Mouse (Mus musculus): ENCODE measurements around the gene Ces2h. TPM values are rescaled to one million over a fixed set of nuclear protein-coding genes. Genes with fewer than 3 reads are reported as not detected.

The Ces2h gene
- polyA plus RNA-seq (2016; fragmentation: Nextera tagmentation; extraction: Ambion mirVana), result not detected in 2 replicates

DNA sequence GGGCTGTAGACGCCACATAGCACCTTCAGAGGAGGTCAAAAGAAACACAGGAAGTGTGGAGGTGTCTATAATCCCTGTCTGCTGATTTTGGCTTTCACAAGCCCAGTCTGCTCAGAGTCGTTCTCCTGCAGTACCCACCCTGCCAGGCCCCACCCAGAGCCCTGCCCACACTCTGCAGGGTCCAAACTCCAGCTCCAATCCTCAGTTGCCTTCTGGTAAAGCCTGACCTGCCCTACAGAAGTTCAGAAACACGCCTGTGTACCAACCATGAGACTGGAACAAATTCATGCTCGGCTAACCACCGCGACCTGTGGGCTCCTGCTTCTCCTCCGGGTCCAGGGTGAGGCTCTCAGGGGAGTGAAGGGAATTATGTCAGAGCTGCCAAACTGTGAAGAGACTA is at the start of gene Ces2h:
TSS of gene Ces2h (plus strand) at position 268 of the 400 bp plus-strand sequence.
- DNase-seq (ENCODE audit: extremely low spot score, low spot score), result no peak
- Histone ChIP-seq H3K4me1 (no peaks in the 10 kb centered on the region), H3K36me3 (replicated peaks) (no peaks in the 10 kb centered on the region), H3K4me3 (no peak within 1 kb of the TSS), H3K27ac (no peak within 1 kb of the TSS), H3K9me3 (peaks cover 6% of the 10 kb centered on the region; the same call in 1 of the 2 replicates), H3K27me3 (ENCODE audit: poor library complexity, severe bottlenecking) (no peaks in the 10 kb centered on the region)
- 84% methylated on average over 7 of the region's 7 CpGs for WGBS

DNA sequence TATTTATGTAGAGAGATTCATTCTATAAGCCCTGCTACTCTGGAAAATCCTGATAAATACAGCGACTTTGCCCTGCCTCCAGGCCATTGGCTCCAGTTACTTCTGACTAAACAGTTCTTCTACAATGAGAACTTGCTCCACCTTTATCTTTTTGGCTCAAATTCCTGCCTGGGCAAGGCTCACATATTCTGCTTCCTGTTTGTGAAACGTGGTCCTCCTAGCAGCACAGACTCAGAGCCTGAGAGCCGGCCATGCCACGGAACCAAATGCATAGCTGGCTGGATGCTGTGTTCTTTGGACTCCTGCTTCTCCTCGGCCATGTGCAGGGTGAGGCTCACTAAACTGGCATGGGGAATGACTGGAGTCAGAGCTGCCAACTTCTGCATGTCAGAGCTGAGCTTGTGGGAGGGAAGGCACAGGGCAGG is 39.1 kb upstream of the Ces2h start, which contains the start of gene Ces2g:
TSS of gene Ces2g (plus strand) at position 182 of the 425 bp plus-strand sequence.
- Histone ChIP-seq H3K27me3 (ENCODE audit: poor library complexity, severe bottlenecking) (no peaks in the 10 kb centered on the region), H3K27ac (no peak within 1 kb of the TSS), H3K4me1 (no peaks in the 10 kb centered on the region), H3K9me3 (no peaks in the 10 kb centered on the region), H3K36me3 (replicated peaks) (no peaks in the 10 kb centered on the region), H3K4me3 (no peak within 1 kb of the TSS)
- WGBS, result 77% methylated on average over 5 of the region's 5 CpGs
- no peak for DNase-seq (ENCODE audit: extremely low spot score, low spot score)

DNA sequence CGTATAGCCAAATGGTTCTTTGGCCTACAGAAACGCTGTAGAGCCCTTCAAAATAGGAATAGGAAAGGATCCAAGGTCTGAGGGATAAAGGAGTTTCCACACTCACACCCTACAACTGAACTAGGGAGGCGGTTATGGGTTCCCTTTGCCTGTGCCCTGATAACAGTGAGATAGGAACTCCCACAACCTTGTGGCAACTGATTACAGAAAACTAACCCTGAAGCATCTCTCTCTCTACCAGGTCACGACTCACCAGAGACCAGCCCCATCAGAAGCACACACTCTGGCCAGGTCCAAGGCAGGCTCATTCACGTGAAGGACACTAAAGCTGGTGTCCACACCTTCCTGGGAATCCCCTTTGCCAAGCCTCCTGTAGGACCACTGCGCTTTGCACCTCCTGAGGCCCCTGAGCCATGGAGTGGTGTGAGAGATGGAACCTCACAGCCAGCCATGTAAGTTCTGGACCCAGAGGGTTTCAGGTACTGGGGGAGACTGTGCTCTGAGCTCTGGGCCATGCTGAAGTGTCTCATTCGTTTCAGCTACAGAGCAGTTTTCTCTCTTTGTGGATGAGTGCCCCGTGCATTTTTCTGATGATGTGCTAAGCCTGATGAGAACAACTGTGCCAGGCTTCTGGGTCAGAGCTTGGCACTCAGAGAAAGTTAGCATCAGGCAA is 38.3 kb upstream of the Ces2h start:
- Histone ChIP-seq H3K36me3 (replicated peaks) (no peaks in the 10 kb centered on the region), H3K27ac (no peak overlapping the region), H3K9me3 (no peaks in the 10 kb centered on the region), H3K4me3 (no peak overlapping the region), H3K4me1 (no peaks in the 10 kb centered on the region), H3K27me3 (ENCODE audit: poor library complexity, severe bottlenecking) (no peaks in the 10 kb centered on the region)
- no peak for DNase-seq (ENCODE audit: extremely low spot score, low spot score)
- 80% methylated on average over 8 of the region's 8 CpGs for WGBS

DNA sequence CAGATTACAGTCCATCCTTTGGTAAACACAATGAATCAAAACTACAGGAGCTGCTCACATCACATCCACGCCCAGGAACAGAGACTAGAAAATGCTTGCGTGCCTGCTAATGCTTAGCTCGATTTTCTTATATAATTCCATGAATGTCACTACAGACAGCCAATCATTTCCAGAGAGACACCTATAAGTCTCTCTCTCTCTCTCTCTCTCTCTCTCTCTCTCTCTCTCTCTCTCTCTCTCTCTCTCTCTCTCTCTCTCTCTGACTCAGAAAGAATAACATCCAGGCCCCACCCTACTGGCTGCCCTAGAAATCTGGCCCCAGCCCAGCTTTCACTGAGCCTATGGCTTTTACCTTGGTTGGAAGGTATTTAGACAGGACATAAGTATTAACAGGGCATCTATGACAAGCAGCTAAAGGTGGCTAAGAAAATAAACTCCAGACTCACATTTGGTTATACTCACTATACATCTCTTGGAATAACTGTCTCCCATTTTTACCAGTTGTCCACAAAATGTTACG is 37.2 kb upstream of the Ces2h start:
- WGBS, result 86% methylated on average over 4 of the region's 4 CpGs
- H3K4me1 ChIP-seq, result no peaks in the 10 kb centered on the region

DNA sequence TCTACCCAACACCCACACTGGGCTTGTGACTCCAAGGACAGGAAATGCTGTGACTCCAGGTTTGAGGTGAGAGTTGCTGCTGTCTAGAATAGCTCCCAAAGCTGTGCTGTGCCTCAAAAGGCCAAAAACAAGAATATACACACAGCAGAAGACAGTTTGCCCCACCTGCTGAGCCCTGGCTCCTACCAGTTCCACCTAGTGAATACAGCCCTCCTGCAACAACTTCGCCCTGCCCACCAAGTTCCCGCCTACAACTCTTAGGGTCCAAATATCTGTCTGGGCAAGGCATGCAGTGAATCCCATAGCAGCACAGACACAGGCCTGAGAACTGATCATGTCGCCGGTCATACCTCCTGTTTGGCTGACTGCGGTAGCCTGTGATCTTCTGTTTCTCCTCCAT is 16.5 kb upstream of the Ces2h start:
- Histone ChIP-seq H3K36me3 (replicated peaks) (no peaks in the 10 kb centered on the region), H3K4me3 (no peak overlapping the region), H3K27ac (no peak overlapping the region), H3K27me3 (ENCODE audit: poor library complexity, severe bottlenecking) (no peaks in the 10 kb centered on the region), H3K4me1 (no peaks in the 10 kb centered on the region), H3K9me3 (peaks cover 15% of the 10 kb centered on the region; the same call in 1 of the 2 replicates)
- DNase-seq (ENCODE audit: extremely low spot score, low spot score), result no peak
- 90% methylated on average over 5 of the region's 5 CpGs for WGBS

More for the DNA sequence above, 37.2 kb upstream of the Ces2h start:
- Histone ChIP-seq H3K4me3 (no peak overlapping the region), H3K9me3 (no peaks in the 10 kb centered on the region), H3K27ac (no peak overlapping the region), H3K27me3 (ENCODE audit: poor library complexity, severe bottlenecking) (no peaks in the 10 kb centered on the region), H3K36me3 (replicated peaks) (no peaks in the 10 kb centered on the region)
- no peak for DNase-seq (ENCODE audit: extremely low spot score, low spot score)

DNA sequence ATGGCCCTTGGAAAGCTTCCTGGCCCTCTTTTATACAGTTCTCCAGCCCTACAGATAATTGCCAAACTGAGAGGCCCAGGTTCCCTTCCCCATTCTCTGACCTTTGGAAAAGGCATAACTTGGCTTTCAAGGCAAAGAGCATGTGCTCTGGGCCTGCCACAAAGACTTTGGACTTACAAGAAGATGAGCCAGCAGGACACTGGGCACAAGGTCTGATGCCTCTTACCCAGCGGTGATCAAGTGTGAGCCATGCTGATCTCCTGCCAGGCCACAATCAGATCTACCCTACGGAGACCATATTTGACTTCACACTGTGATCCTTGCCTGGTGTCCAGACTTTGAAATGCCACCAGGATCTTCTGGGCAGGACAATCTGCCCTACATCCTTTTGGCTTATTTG is 15.7 kb upstream of the Ces2h start:
- Histone ChIP-seq H3K4me3 (no peak overlapping the region), H3K27ac (no peak overlapping the region), H3K9me3 (peaks cover 8% of the 10 kb centered on the region; the same call in 1 of the 2 replicates), H3K27me3 (ENCODE audit: poor library complexity, severe bottlenecking) (no peaks in the 10 kb centered on the region), H3K4me1 (no peaks in the 10 kb centered on the region), H3K36me3 (replicated peaks) (no peaks in the 10 kb centered on the region)
- WGBS, result 86% methylated on average over 2 of the region's 2 CpGs
- DNase-seq (ENCODE audit: extremely low spot score, low spot score), result no peak

DNA sequence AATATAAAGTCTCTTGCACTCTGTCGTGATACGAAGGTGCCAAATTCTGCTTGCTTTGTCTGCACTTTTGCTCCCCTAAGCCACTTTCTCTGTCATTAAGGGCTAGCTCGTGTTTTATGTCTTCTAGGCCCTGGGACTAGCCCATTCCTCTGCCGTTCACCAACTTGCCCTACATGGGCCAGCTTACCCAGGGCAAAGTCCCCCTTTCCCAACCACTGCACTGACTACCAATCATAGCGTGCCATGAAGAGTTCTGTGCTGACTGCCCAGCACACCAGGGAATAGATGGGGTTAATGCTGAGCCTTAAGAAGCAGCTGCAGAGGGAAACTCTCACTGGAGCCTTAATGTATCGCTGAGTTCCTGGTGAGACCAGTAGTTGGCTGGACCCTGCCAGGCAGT is 2.5 kb upstream of the Ces2h start:
- DNase-seq (ENCODE audit: extremely low spot score, low spot score), result no peak
- Histone ChIP-seq H3K4me3 (no peak overlapping the region), H3K9me3 (peaks cover 6% of the 10 kb centered on the region; the same call in 1 of the 2 replicates), H3K36me3 (replicated peaks) (no peaks in the 10 kb centered on the region), H3K27me3 (ENCODE audit: poor library complexity, severe bottlenecking) (no peaks in the 10 kb centered on the region), H3K4me1 (no peaks in the 10 kb centered on the region), H3K27ac (no peak overlapping the region)
- 84% methylated on average over 6 of the region's 6 CpGs for WGBS

DNA sequence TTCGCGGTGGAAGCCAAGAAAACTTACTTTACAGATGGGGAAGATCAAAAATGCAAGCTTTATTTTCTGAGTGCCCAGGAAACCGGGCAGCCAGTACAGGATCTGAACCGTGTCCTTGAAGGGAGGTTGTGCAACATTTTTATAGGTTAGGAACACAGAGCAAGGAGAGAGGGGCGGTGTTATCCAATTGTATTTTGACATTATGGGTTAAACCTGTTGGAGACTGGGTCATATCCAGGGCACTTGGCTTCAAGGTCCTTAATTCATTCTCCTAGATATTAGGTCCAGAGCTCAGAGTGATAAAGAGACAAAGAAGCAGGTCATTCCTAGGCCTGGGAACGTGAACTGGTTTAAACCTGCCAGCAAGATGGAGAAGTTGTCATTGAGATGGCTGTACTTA is 1.5 kb upstream of the Ces2h start:
- Histone ChIP-seq H3K27ac (no peak overlapping the region), H3K27me3 (ENCODE audit: poor library complexity, severe bottlenecking) (no peaks in the 10 kb centered on the region), H3K4me1 (no peaks in the 10 kb centered on the region), H3K36me3 (replicated peaks) (no peaks in the 10 kb centered on the region), H3K9me3 (peaks cover 6% of the 10 kb centered on the region; the same call in 1 of the 2 replicates), H3K4me3 (no peak overlapping the region)
- WGBS, result 88% methylated on average over 6 of the region's 6 CpGs
- no peak for DNase-seq (ENCODE audit: extremely low spot score, low spot score)

DNA sequence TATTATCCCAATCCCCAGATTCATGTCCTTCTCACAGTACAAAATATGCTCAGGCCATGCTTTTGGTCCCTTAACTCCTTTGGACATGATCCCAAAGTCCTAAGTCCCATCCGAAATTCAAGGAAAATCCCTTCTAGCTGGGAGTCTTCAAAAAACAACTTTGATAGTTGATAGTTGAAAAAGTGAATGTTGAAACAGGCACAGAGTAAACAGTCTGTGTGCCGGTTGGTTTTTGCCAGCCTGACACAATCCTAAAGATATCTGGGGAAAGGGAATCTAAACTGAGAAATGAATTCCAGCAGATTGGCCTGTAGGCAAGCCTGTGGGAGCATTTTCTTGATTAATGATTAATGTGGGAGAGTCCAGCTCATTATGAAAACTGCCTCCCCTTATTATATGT is 9.3 kb downstream of the Ces2h start:
- no peak overlapping the region for H3K4me3 ChIP-seq
- H3K4me1 ChIP-seq, result no peaks in the 10 kb centered on the region
- H3K9me3 ChIP-seq, result peaks cover 15% of the 10 kb centered on the region; the same call in 1 of the 2 replicates
- 89% methylated on average over 2 of the region's 2 CpGs for WGBS
- H3K27me3 ChIP-seq (ENCODE audit: poor library complexity, severe bottlenecking), result no peaks in the 10 kb centered on the region
- no peak overlapping the region for H3K27ac ChIP-seq
- no peak for DNase-seq (ENCODE audit: extremely low spot score, low spot score)
- no peaks in the 10 kb centered on the region for H3K36me3 ChIP-seq (replicated peaks)

DNA sequence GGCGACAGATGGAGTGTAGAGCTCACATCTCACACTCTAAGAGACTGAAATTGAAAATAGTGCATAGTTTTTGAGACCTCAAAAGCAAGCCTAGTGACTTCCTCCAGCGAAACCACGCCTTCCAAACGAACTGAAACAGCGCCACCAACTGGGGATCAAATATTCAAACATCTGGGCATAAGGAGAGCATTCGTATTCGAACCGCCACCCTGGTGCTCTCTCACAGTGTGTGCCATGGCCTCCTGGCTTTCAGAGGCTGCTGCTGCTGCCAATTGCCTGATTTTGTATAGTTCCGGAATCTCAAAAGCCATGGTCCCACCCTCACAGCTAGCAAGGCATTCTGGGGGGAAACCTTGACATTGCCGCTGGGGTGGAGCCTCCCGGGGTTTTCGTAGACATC is 10.5 kb downstream of the Ces2h start:
- H3K27ac ChIP-seq, result no peak overlapping the region
- H3K36me3 ChIP-seq (replicated peaks), result no peaks in the 10 kb centered on the region

DNA sequence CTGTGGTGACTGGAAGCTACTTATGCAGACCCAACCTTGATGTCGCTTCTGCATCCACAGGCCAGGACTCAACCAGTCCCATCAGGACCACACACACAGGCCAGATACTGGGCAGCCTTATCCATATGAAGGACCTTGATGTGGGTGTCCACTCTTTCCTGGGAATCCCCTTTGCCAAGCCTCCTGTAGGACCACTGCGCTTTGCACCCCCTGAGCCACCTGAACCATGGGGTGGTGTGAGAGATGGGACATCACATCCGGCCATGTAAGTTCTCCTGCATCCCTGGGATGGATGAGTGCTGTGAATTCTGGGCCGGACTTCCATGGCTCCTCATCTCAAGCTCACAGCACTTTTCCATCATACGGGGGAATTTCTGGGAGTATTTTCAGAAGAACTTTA is 13.7 kb downstream of the Ces2h start:
- no peak overlapping the region for H3K27ac ChIP-seq
- H3K9me3 ChIP-seq, result peaks cover 4% of the 10 kb centered on the region; the same call in 1 of the 2 replicates
- 91% methylated on average over 5 of the region's 5 CpGs for WGBS
- H3K4me3 ChIP-seq, result no peak overlapping the region
- DNase-seq (ENCODE audit: extremely low spot score, low spot score), result no peak
- no peaks in the 10 kb centered on the region for H3K27me3 ChIP-seq (ENCODE audit: poor library complexity, severe bottlenecking)
- no peaks in the 10 kb centered on the region for H3K4me1 ChIP-seq
- H3K36me3 ChIP-seq (replicated peaks), result no peaks in the 10 kb centered on the region

More for the DNA sequence above, 10.5 kb downstream of the Ces2h start:
- no peaks in the 10 kb centered on the region for H3K27me3 ChIP-seq (ENCODE audit: poor library complexity, severe bottlenecking)
- no peak for DNase-seq (ENCODE audit: extremely low spot score, low spot score)
- 81% methylated on average over 12 of the region's 12 CpGs for WGBS
- H3K9me3 ChIP-seq, result peaks cover 15% of the 10 kb centered on the region; the same call in 1 of the 2 replicates
- no peak overlapping the region for H3K4me3 ChIP-seq
- H3K4me1 ChIP-seq, result no peaks in the 10 kb centered on the region

DNA sequence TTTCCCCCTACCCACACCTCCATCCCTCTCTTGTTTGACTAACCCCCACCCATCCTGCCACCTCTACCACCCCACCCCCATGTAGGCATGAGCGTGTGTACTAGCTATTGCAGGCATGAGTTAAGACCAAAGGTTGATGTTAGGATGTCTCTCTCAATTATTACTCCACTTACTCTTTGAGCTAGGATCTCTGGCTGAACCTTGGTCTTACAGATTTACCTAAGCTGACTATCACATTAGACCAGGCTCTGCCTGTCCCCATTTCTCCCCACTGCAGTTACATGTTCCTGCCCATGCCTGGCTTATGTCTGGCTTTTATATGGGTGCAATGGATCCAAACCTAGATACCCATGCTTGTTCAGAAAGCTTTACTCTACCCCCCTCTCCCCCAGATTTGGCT is 21.3 kb downstream of the Ces2h start:
- Histone ChIP-seq H3K27me3 (ENCODE audit: poor library complexity, severe bottlenecking) (no peaks in the 10 kb centered on the region), H3K27ac (no peak overlapping the region), H3K36me3 (replicated peaks) (no peaks in the 10 kb centered on the region), H3K9me3 (no peaks in the 10 kb centered on the region), H3K4me1 (no peaks in the 10 kb centered on the region), H3K4me3 (no peak overlapping the region)
- DNase-seq (ENCODE audit: extremely low spot score, low spot score), result no peak
- WGBS, result 82% methylated on average over 1 of the region's 1 CpGs

DNA sequence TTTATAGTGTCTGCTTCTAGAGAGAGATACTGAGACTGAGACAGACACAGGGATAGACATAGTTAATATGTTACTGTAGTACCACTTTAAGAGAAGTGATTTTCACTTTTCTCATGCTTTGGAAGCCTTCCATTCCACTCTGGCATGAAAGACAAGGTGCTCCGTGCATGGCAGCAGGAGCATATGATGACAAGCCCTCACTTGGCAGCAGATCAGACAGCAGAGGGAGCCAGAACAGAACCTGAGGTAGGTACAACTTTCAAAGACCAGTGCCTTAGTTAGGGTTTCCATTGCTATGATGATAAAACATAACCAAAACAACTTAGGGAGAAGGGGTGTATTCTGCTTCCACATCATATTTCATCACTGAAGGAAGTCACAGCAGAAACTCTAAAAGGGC is 22.4 kb downstream of the Ces2h start:
- H3K36me3 ChIP-seq (replicated peaks), result no peaks in the 10 kb centered on the region
- no peak overlapping the region for H3K27ac ChIP-seq
- no peaks in the 10 kb centered on the region for H3K27me3 ChIP-seq (ENCODE audit: poor library complexity, severe bottlenecking)
- 74% methylated on average over 1 of the region's 1 CpGs for WGBS
- H3K4me3 ChIP-seq, result no peak overlapping the region
- DNase-seq (ENCODE audit: extremely low spot score, low spot score), result no peak
- no peaks in the 10 kb centered on the region for H3K4me1 ChIP-seq
- H3K9me3 ChIP-seq, result 0 out of 2 replicates have a peak, but pooled peaks cover 3% of the 10 kb centered on the region
